25 mouse cellular contexts compared by ENCODE assay signal in genomic region chr1:37675444-37675843, GRCm38 (mm10). TPM values are rescaled to one million over a fixed set of nuclear protein-coding genes. Genes with fewer than 3 reads are reported as not detected.
A peak's percentile ranks its signal among the peaks of the same experiment; 100 is the strongest.
DNase-seq lines count a peak whose midpoint lies in the region; ATAC-seq and TF ChIP-seq lines count a peak whose summit lies in the region.
"Had no signal": no experiment of that assay in that cellular context is flagged by ENCODE, and none has a peak within 500 bp of the region (broad histone marks: within the 10 kb centered on the region; RNA-seq: fewer than 3 reads in every experiment).

No protein-coding gene starts in this region.

- no peak for DNase-seq in layer of hippocampus, adult 2 months (ENCODE audit: low spot score in 2 of 2)
- DNase-seq in layer of hippocampus, postnatal 25 days (ENCODE audit: extremely low spot score in 1 of 2, low spot score in 1 of 2) = no peak
- DNase-seq in midbrain, postnatal 0 days (ENCODE audit: low spot score) = no peak
- peak; percentile 10 for DNase-seq in MEL (ENCODE audit: low read depth, low spot score)
- DNase-seq in adrenal gland, adult 18-20 months (ENCODE audit: low spot score in 2 of 2) = no peak
- DNase-seq in gastrocnemius, postnatal 36 days = no peak
- DNase-seq: adrenal gland, postnatal 14 days; B cell, adult 2 months; cerebellum, adult 9-10 months; forebrain, postnatal 0 days; gastrocnemius, postnatal 14 days; heart, postnatal 4 days; kidney, adult 8-10 months; kidney, postnatal 10 days; thymus, postnatal 14 days had no signal

- H3K4me1 ChIP-seq in midbrain, postnatal 0 days (ENCODE audit: insufficient read depth, low read length) = no peaks in the 10 kb centered on the region
- no peaks in the 10 kb centered on the region for H3K4me1 ChIP-seq in midbrain, embryonic 16.5 days (ENCODE audit: control insufficient read depth, insufficient read depth, low read length)
- H3K4me1 ChIP-seq in MEL (ENCODE audit: control insufficient read depth in 1 of 2, insufficient read depth in 2 of 2, low read length in 2 of 2) = no peaks in the 10 kb centered on the region
- H3K4me1 ChIP-seq: forebrain, embryonic 10.5 days; limb, embryonic 12.5 days; lung, embryonic 15.5 days had no signal

- H3K36me3 ChIP-seq in midbrain, postnatal 0 days (ENCODE audit: insufficient read depth, low read length) = no peaks in the 10 kb centered on the region
- no peaks in the 10 kb centered on the region for H3K36me3 ChIP-seq in midbrain, embryonic 16.5 days (ENCODE audit: control insufficient read depth, insufficient read depth, low read length)
- no peaks in the 10 kb centered on the region for H3K36me3 ChIP-seq in MEL (ENCODE audit: control insufficient read depth in 1 of 2, insufficient read depth in 2 of 2, low read length in 2 of 2)
- H3K36me3 ChIP-seq: forebrain, embryonic 10.5 days; limb, embryonic 12.5 days; lung, embryonic 15.5 days had no signal

- no peak overlapping the region for H3K4me2 ChIP-seq in midbrain, postnatal 0 days (ENCODE audit: low read depth, low read length, poor library complexity, severe bottlenecking)
- H3K4me2 ChIP-seq in midbrain, embryonic 16.5 days (ENCODE audit: low read length) = no peak overlapping the region
- H3K4me2 ChIP-seq: hindbrain, embryonic 14.5 days; limb, embryonic 12.5 days; liver, embryonic 11.5 days; lung, embryonic 15.5 days; midbrain, embryonic 11.5 days had no signal

- intact Hi-C loops in gastrocnemius, postnatal 36 days (cut with DNase I) = loop anchor here (5.0 to 10.0 kb wide), 3 partner anchors 192 to 459 kb away; partner anchors contain the start of gene Tsga10

- H3K4me3 ChIP-seq in layer of hippocampus, adult 2 months = no peak overlapping the region
- H3K4me3 ChIP-seq in midbrain, postnatal 0 days (ENCODE audit: low read depth, low read length) = no peak overlapping the region
- H3K4me3 ChIP-seq in midbrain, embryonic 16.5 days (ENCODE audit: low read depth, low read length) = no peak overlapping the region
- no peak overlapping the region for H3K4me3 ChIP-seq in MEL (ENCODE audit: control insufficient read depth in 1 of 2, insufficient read depth in 1 of 2, low read depth in 2 of 2, low read length in 2 of 2)
- H3K4me3 ChIP-seq: forebrain, embryonic 10.5 days; limb, embryonic 12.5 days; lung, embryonic 15.5 days had no signal

- H3K9ac ChIP-seq in midbrain, postnatal 0 days (replicated peaks; ENCODE audit: low read length, poor library complexity, severe bottlenecking) = no peak overlapping the region
- no peak overlapping the region for H3K9ac ChIP-seq in midbrain, embryonic 16.5 days (ENCODE audit: low read depth, low read length)
- H3K9ac ChIP-seq in MEL (ENCODE audit: control insufficient read depth, low read depth, low read length, poor library complexity, severe bottlenecking) = no peak overlapping the region
- H3K9ac ChIP-seq: forebrain, postnatal 0 days; hindbrain, embryonic 14.5 days; limb, embryonic 12.5 days; lung, embryonic 15.5 days had no signal

- H3K27me3 ChIP-seq in midbrain, postnatal 0 days (ENCODE audit: insufficient read depth, low read length) = no peaks in the 10 kb centered on the region
- no peaks in the 10 kb centered on the region for H3K27me3 ChIP-seq in midbrain, embryonic 16.5 days (ENCODE audit: control insufficient read depth, insufficient read depth, low read depth, low read length)
- peaks cover 0 to 2% of the 10 kb centered on the region in 2 experiments; a peak in 1 of 4 replicates for H3K27me3 ChIP-seq in MEL (ENCODE audit: control insufficient read depth in 1 of 2, insufficient read depth in 2 of 2, low read length in 2 of 2)
- H3K27me3 ChIP-seq: limb, embryonic 12.5 days; lung, embryonic 15.5 days had no signal

- TF ChIP-seq POLR2A in MEL (IDR thresholded peaks at IDR 0.05; ENCODE audit: control insufficient read depth in 1 of 2, insufficient read depth in 1 of 2, low read depth in 1 of 2, low read length in 2 of 2, poor library complexity in 1 of 2) = no peak

- 60% methylated on average over 6 of the region's 6 CpGs for WGBS in midbrain, postnatal 0 days
- WGBS in midbrain, embryonic 16.5 days = 63% methylated on average over 6 of the region's 6 CpGs

- no peak for TF ChIP-seq RAD21 in MEL (IDR thresholded peaks at IDR 0.05; ENCODE audit: low read depth, low read length)

- TF ChIP-seq EP300 in MEL (IDR thresholded peaks at IDR 0.05; ENCODE audit: low read depth in 1 of 2, low read length in 2 of 2) = no peak

- TF ChIP-seq CTCF in layer of hippocampus, adult 2 months (conservative IDR thresholded peaks at IDR 0.05) = peak; percentile 68
- TF ChIP-seq CTCF in midbrain, postnatal 0 days (IDR thresholded peaks at IDR 0.05) = peak; percentile 14; the same call in 1 of the 2 replicates
- TF ChIP-seq CTCF in MEL (IDR thresholded peaks at IDR 0.05 in 2 of 3, conservative IDR thresholded peaks at IDR 0.05 in 1 of 3; ENCODE audit: control insufficient read depth in 1 of 3, insufficient read depth in 1 of 3, low read depth in 2 of 3, low read length in 3 of 3, poor library complexity in 1 of 3, severe bottlenecking in 1 of 3) = peak; percentile 22 to 45 (median 24); a peak in 4 of 6 replicates

- no peaks in the 10 kb centered on the region for H3K79me2 ChIP-seq in MEL (ENCODE audit: control insufficient read depth, insufficient read depth, low read length, poor library complexity)

- ATAC-seq in midbrain, postnatal 0 days (ENCODE audit: low FRiP score) = no peak
- ATAC-seq in midbrain, embryonic 16.5 days = no peak
- ATAC-seq: forebrain, postnatal 0 days; inflammation-experienced regulatory T-cells, adult 6 months; Patski had no signal

- H3K27ac ChIP-seq in layer of hippocampus, adult 2 months = peak overlapping the region; percentile 89
- H3K27ac ChIP-seq in midbrain, postnatal 0 days (ENCODE audit: low read depth, low read length) = no peak overlapping the region
- H3K27ac ChIP-seq in midbrain, embryonic 16.5 days (ENCODE audit: low read length) = no peak overlapping the region
- no peak overlapping the region for H3K27ac ChIP-seq in MEL (ENCODE audit: control insufficient read depth, low read depth, low read length)
- H3K27ac ChIP-seq: forebrain, embryonic 10.5 days; hindbrain, embryonic 14.5 days; limb, embryonic 12.5 days; lung, embryonic 15.5 days had no signal

- no peaks in the 10 kb centered on the region for H3K9me3 ChIP-seq in midbrain, postnatal 0 days (ENCODE audit: low read length)
- H3K9me3 ChIP-seq in midbrain, embryonic 16.5 days (replicated peaks; ENCODE audit: control insufficient read depth, low read length, poor library complexity, severe bottlenecking) = no peaks in the 10 kb centered on the region
- no peaks in the 10 kb centered on the region for H3K9me3 ChIP-seq in MEL (replicated peaks; ENCODE audit: insufficient read depth, low read length)
- H3K9me3 ChIP-seq: forebrain, embryonic 10.5 days; limb, embryonic 12.5 days; lung, embryonic 15.5 days had no signal

TF ChIP-seq in MEL, 35 proteins besides CTCF, POLR2A, EP300 and RAD21:
- no peak for TF ChIP-seq SIN3A (IDR thresholded peaks at IDR 0.05; ENCODE audit: low read length)
- TF ChIP-seq ZMIZ1 (IDR thresholded peaks at IDR 0.05; ENCODE audit: low read depth, low read length) = no peak
- TF ChIP-seq SMC3 (IDR thresholded peaks at IDR 0.05; ENCODE audit: low read depth, low read length) = peak; percentile 7; the same call in 1 of the 2 replicates

RNA-seq across cellular contexts. Expression of gene 2010300C02Rik, which starts 44.4 kb away (rescaled TPM):
- total RNA-seq in layer of hippocampus, adult 2 months (2021) = 100 to 1,000 TPM; 399 to 415 TPM
- 100 to 1,000 TPM; 377 to 428 TPM for total RNA-seq in layer of hippocampus, postnatal 25 days (2021)
- total RNA-seq in midbrain, postnatal 0 days (2014; rRNA removed) = 7.9 and 11.1 TPM in 2 replicates
- 5.2 and 6.9 TPM in 2 replicates for polyA plus RNA-seq in midbrain, postnatal 0 days (2015; fragmentation: Nextera tagmentation; extraction: Ambion mirVana)
- polyA plus RNA-seq in midbrain, embryonic 16.5 days (2015; fragmentation: Nextera tagmentation; extraction: Ambion mirVana) = 3.3 and 3.6 TPM in 2 replicates
- total RNA-seq in MEL (2012; rRNA removed) = not detected in 2 replicates
- polyA plus RNA-seq in MEL (2012; ENCODE audit: insufficient read depth in 1 of 2, insufficient read length in 2 of 2, low read depth in 1 of 2, low replicate concordance in 2 of 2, missing spikeins in 1 of 2) = not detected
- total RNA-seq in adrenal gland, adult 18-20 months (2021) = 1 to 10 TPM; 2.1 to 3.5 TPM
- total RNA-seq in gastrocnemius, postnatal 36 days (2021) = under 1 TPM; 0.25 to 0.41 TPM
- total RNA-seq: monocyte, adult 5-6 weeks had no signal

Comparison
In these comparisons a context has a peak if more than half of its experiments do, and no peak if none do; other contexts are left out.
1. CTCF ChIP-seq: peak in every context shown above with its lines; median percentile 68 in layer of hippocampus, adult 2 months; 24 in MEL; 14 in midbrain, postnatal 0 days.
2. RNA of gene 2010300C02Rik, which starts 44.4 kb away (total RNA-seq): 377 to 428 TPM in layer of hippocampus, postnatal 25 days and 399 to 415 TPM in layer of hippocampus, adult 2 months; 7.9 to 11.1 TPM in midbrain, postnatal 0 days, 2.1 to 3.5 TPM in adrenal gland, adult 18-20 months, 0.25 to 0.41 TPM in gastrocnemius, postnatal 36 days and not detected in MEL; every median in the first group is over 10 times any median in the second.